Mouse (Mus musculus) thymus, adult 18-20 months (tissue): ENCODE results near the gene Ankrd33.

Source experiments
- DNase-seq, 2 experiments: peaks; one replicate each; pipeline ENCODE4 v3.0.0; 2022; ENCODE audit warnings: mixed read lengths in 2 of 2

Gene Ankrd33

GRCm38 (mm10) chr15:101125561-101125960 is 10.0 kb downstream of the Ankrd33 start:
- DNase-seq = no peak

- no peak for DNase-seq
Observed at GRCm38 (mm10) chr15:101126876-101127544, 11.5 kb downstream of the Ankrd33 start.

GRCm38 (mm10) chr15:101128181-101129089 is 12.9 kb downstream of the Ankrd33 start, which contains the start of gene Acvrl1:
Gene Acvrl1, plus strand, starts transcription at chr15:101128522.
- DNase-seq = no peak

GRCm38 (mm10) chr15:101129412-101129811 is 13.9 kb downstream of the Ankrd33 start:
- no peak for DNase-seq

GRCm38 (mm10) chr15:101131498-101131897 is 15.9 kb downstream of the Ankrd33 start:
- no peak for DNase-seq

- DNase-seq = no peak
Observed at GRCm38 (mm10) chr15:101132041-101132440, 16.5 kb downstream of the Ankrd33 start.

- DNase-seq = no peak
Observed at GRCm38 (mm10) chr15:101132761-101133160, 17.2 kb downstream of the Ankrd33 start.

GRCm38 (mm10) chr15:101133993-101134704 is 18.6 kb downstream of the Ankrd33 start:
- no peak for DNase-seq

GRCm38 (mm10) chr15:101135405-101135804 is 19.9 kb downstream of the Ankrd33 start:
- DNase-seq = peak in 1 of 2 experiments; percentile 55

- DNase-seq = no peak
Observed at GRCm38 (mm10) chr15:101137455-101137854, 21.9 kb downstream of the Ankrd33 start.

- DNase-seq = no peak
Observed at GRCm38 (mm10) chr15:101138675-101139074, 23.1 kb downstream of the Ankrd33 start.

- DNase-seq = no peak
Observed at GRCm38 (mm10) chr15:101139885-101140284, 24.3 kb downstream of the Ankrd33 start.

GRCm38 (mm10) chr15:101140587-101140986 is 25.0 kb downstream of the Ankrd33 start:
- DNase-seq = no peak

GRCm38 (mm10) chr15:101141061-101141541 is 25.5 kb downstream of the Ankrd33 start:
- DNase-seq = peak in 1 of 2 experiments; percentile 51

- DNase-seq = no peak
Observed at GRCm38 (mm10) chr15:101142672-101143071, 27.1 kb downstream of the Ankrd33 start.

- no peak for DNase-seq
Observed at GRCm38 (mm10) chr15:101143494-101143893, 27.9 kb downstream of the Ankrd33 start.

GRCm38 (mm10) chr15:101144176-101144575 is 28.6 kb downstream of the Ankrd33 start:
- no peak for DNase-seq

GRCm38 (mm10) chr15:101144779-101145178 is 29.2 kb downstream of the Ankrd33 start:
- no peak for DNase-seq

- DNase-seq = peak; percentile 92 to 93
Observed at GRCm38 (mm10) chr15:101145424-101146099, 30.0 kb downstream of the Ankrd33 start.

- DNase-seq = no peak
Observed at GRCm38 (mm10) chr15:101146100-101146965, 30.8 kb downstream of the Ankrd33 start.
